21 mouse cellular contexts compared by ENCODE assay signal in genomic region chr7:125897059-125897458, GRCm38 (mm10).
DNase-seq lines count a peak whose midpoint lies in the region; ATAC-seq lines count a peak whose summit lies in the region.
"Had no signal": no experiment of that assay in that cellular context is flagged by ENCODE, and none has a peak within 500 bp of the region (broad histone marks: within the 10 kb centered on the region; RNA-seq: fewer than 3 reads in every experiment).

No protein-coding gene starts in this region.

- no peaks in the 10 kb centered on the region for H3K27me3 ChIP-seq in heart, embryonic 10.5 days (ENCODE audit: insufficient read depth, poor library complexity, severe bottlenecking)
- H3K27me3 ChIP-seq in midbrain, embryonic 11.5 days (ENCODE audit: control insufficient read depth, insufficient read depth, low read length): no peaks in the 10 kb centered on the region
- no peaks in the 10 kb centered on the region for H3K27me3 ChIP-seq in midbrain, embryonic 15.5 days (replicated peaks)
- H3K27me3 ChIP-seq: embryonic facial prominence, embryonic 12.5 days; forebrain, embryonic 12.5 days had no signal

- WGBS in heart, embryonic 10.5 days: 79% methylated on average over 4 of the region's 4 CpGs
- WGBS in midbrain, embryonic 11.5 days: 87% methylated on average over 4 of the region's 4 CpGs
- 83% methylated on average over 4 of the region's 4 CpGs for WGBS in midbrain, embryonic 15.5 days

- DNase-seq in heart, embryonic 10.5 days (ENCODE audit: low spot score): no peak
- no peak for DNase-seq in heart, postnatal 36 days
- DNase-seq in midbrain, embryonic 11.5 days (ENCODE audit: low spot score, missing footprints): peak; percentile 44
- peak; percentile 60 for DNase-seq in brain, adult 2 months (ENCODE audit: low read depth, low spot score)
- DNase-seq in telencephalon, adult 2 months (ENCODE audit: low read depth, low spot score): peak; percentile 28
- DNase-seq: adrenal gland, adult 2 months; adrenal gland, postnatal 10 days; adrenal gland, postnatal 25 days; cerebellum, adult 11-12 months; cerebellum, adult 2 months; cerebellum, adult 9-10 months; cerebellum, postnatal 10 days; cerebellum, postnatal 25 days had no signal

- H3K4me1 ChIP-seq in heart, embryonic 10.5 days: peaks cover 26% of the 10 kb centered on the region
- no peaks in the 10 kb centered on the region for H3K4me1 ChIP-seq in midbrain, embryonic 11.5 days (ENCODE audit: control insufficient read depth, insufficient read depth, low read length)
- peaks cover 13% of the 10 kb centered on the region; the same call in 1 of the 2 replicates for H3K4me1 ChIP-seq in midbrain, embryonic 15.5 days

- intact Hi-C loops in heart, postnatal 36 days (cut with DNase I): no loop called here

- no peaks in the 10 kb centered on the region for H3K36me3 ChIP-seq in heart, embryonic 10.5 days
- no peaks in the 10 kb centered on the region for H3K36me3 ChIP-seq in midbrain, embryonic 11.5 days (ENCODE audit: control insufficient read depth, insufficient read depth, low read length)
- no peaks in the 10 kb centered on the region for H3K36me3 ChIP-seq in midbrain, embryonic 15.5 days (replicated peaks)
- H3K36me3 ChIP-seq: embryonic facial prominence, embryonic 10.5 days; embryonic facial prominence, embryonic 12.5 days; forebrain, embryonic 10.5 days; forebrain, embryonic 12.5 days had no signal

- no peak overlapping the region for H3K9ac ChIP-seq in midbrain, embryonic 11.5 days (ENCODE audit: low read length)
- H3K9ac ChIP-seq in midbrain, embryonic 15.5 days: no peak overlapping the region
- H3K9ac ChIP-seq: embryonic facial prominence, embryonic 12.5 days; forebrain, embryonic 12.5 days had no signal

- peak overlapping the region; percentile 19; the same call in 1 of the 2 replicates for H3K27ac ChIP-seq in heart, embryonic 10.5 days
- no peak overlapping the region for H3K27ac ChIP-seq in midbrain, embryonic 11.5 days (ENCODE audit: low read depth, low read length)
- H3K27ac ChIP-seq in midbrain, embryonic 15.5 days: no peak overlapping the region
- H3K27ac ChIP-seq: embryonic facial prominence, embryonic 10.5 days; embryonic facial prominence, embryonic 12.5 days; forebrain, embryonic 10.5 days; forebrain, embryonic 12.5 days had no signal

- H3K4me3 ChIP-seq in heart, embryonic 10.5 days: no peak overlapping the region
- no peak overlapping the region for H3K4me3 ChIP-seq in midbrain, embryonic 11.5 days (ENCODE audit: low read depth, low read length)
- no peak overlapping the region for H3K4me3 ChIP-seq in midbrain, embryonic 15.5 days
- H3K4me3 ChIP-seq: embryonic facial prominence, embryonic 10.5 days; embryonic facial prominence, embryonic 12.5 days; forebrain, embryonic 10.5 days; forebrain, embryonic 12.5 days had no signal

- no peak for ATAC-seq in midbrain, embryonic 11.5 days (ENCODE audit: low FRiP score)
- no peak for ATAC-seq in midbrain, embryonic 15.5 days (replicated peaks)
- ATAC-seq in erythroid progenitor cell, adult 5-6 weeks (replicated peaks; ENCODE audit: low FRiP score, poor library complexity, severe bottlenecking): no peak
- ATAC-seq: forebrain, embryonic 14.5 days; forebrain, embryonic 16.5 days had no signal

- no peaks in the 10 kb centered on the region for H3K9me3 ChIP-seq in heart, embryonic 10.5 days
- no peaks in the 10 kb centered on the region for H3K9me3 ChIP-seq in midbrain, embryonic 11.5 days (ENCODE audit: control insufficient read depth, low read length)
- no peaks in the 10 kb centered on the region for H3K9me3 ChIP-seq in midbrain, embryonic 15.5 days
- H3K9me3 ChIP-seq: embryonic facial prominence, embryonic 10.5 days; embryonic facial prominence, embryonic 12.5 days; forebrain, embryonic 10.5 days; forebrain, embryonic 12.5 days had no signal

- H3K4me2 ChIP-seq in midbrain, embryonic 11.5 days: no peak overlapping the region
- H3K4me2 ChIP-seq in midbrain, embryonic 15.5 days: no peak overlapping the region
- H3K4me2 ChIP-seq: embryonic facial prominence, embryonic 12.5 days; forebrain, embryonic 12.5 days had no signal

Comparison
In these comparisons a context has a peak if more than half of its experiments do, and no peak if none do; other contexts are left out.
1. DNase-seq: peak in midbrain, embryonic 11.5 days (single experiment), brain, adult 2 months (single experiment) and telencephalon, adult 2 months (single experiment); none in heart, embryonic 10.5 days (single experiment) and heart, postnatal 36 days (0 of 2).